Mouse (Mus musculus): ENCODE results near the gene Mgat3.

DNA sequence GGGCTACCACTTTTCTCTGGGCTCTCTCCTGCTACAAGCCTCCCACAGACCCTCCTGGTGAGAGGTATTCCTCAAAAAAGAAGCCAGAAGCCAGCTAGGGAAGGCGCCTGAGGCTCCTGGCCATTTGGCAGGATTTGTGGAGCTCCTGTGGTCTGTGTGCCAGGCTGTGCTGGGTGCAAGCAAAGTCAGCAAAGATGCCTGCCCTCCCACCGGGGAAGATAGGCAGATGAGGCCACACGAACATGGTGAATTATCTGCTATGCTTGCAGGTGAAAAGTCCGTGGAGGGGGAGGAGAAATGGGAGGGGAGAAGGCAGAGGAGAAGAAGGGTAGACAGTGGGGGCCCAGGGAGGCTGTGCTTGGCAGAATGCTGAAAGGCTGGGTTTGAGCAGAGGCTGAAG lies 3.2 kb upstream of the Mgat3 start:
- TF ChIP-seq GATA1 (IDR thresholded peaks at IDR 0.05; ENCODE audit: borderline replicate concordance, low read length), result no peak
- TF ChIP-seq FLI1 (IDR thresholded peaks at IDR 0.05; ENCODE audit: low read length), result no peak

All from megakaryocyte, embryonic 14.5 days (primary cell).